Mouse (Mus musculus): ENCODE data around the gene F10. TPM values are rescaled to one million over a fixed set of nuclear protein-coding genes. Genes with fewer than 3 reads are reported as not detected.
"Not testable (repeated sequence)": the region's sequence is repeated elsewhere in the genome, so short reads cannot be mapped to it uniquely, and the experiment has no call there.

The F10 gene
- polyA plus RNA-seq, 1 experiment: 6.0 TPM

DNA sequence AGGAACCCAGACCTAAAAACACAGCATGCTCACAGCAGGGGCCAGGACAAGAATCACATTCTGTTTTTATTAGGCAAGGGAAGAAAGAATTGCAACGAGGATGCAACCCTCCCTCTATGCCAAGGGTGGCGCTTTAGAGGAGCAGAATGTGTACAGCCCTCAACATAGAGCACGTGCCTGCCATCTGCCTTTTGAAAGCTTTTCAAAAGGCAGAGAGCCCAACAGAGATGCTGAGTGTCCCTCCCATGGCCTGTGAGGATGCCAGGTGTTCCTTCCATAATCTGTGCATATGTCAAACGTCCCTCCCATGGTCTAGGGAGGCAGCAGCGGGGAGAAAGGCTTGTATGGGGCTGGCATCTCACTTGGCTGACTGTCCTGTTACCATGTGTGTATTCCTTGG lies 10.5 kb downstream of the F10 start:
- H3K4me3 ChIP-seq (replicated peaks; ENCODE audit: extremely low read depth, low read depth, low read length): no peak overlapping the region
- 53% methylated on average over 5 of the region's 5 CpGs for WGBS
- H3K4me1 ChIP-seq (ENCODE audit: control insufficient read depth, insufficient read depth, low read length): no peaks in the 10 kb centered on the region
- TF ChIP-seq POLR2A (IDR thresholded peaks at IDR 0.05; ENCODE audit: borderline replicate concordance, extremely low read depth, low read depth, low read length): no peak
- no peak for TF ChIP-seq CTCF (IDR thresholded peaks at IDR 0.05; ENCODE audit: insufficient read depth, low read length)
- no peak for DNase-seq

DNA sequence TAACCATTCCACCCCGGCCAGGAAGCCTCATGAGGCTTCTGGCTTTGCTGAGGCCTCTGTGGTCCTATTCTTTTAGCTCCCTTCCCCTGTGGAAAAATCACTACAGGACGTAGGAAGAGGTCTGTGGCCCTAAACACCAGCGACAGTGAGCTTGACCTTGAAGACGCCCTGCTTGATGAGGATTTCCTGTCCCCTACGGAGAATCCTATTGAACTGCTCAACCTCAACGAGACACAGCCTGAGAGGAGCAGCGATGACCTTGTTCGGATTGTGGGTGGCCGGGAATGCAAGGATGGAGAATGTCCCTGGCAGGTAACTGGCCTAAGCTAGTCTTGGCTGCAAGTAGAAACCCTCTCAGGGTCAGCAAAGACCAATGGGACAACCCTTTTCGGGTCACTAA lies 13.4 kb downstream of the F10 start:
- 75% methylated on average over 10 of the region's 10 CpGs for WGBS
- no peak overlapping the region for H3K4me3 ChIP-seq (replicated peaks; ENCODE audit: extremely low read depth, low read depth, low read length)
- no peak for DNase-seq
- no peaks in the 10 kb centered on the region for H3K4me1 ChIP-seq (ENCODE audit: control insufficient read depth, insufficient read depth, low read length)
- TF ChIP-seq POLR2A (IDR thresholded peaks at IDR 0.05; ENCODE audit: borderline replicate concordance, extremely low read depth, low read depth, low read length): no peak
- no peak for TF ChIP-seq CTCF (IDR thresholded peaks at IDR 0.05; ENCODE audit: insufficient read depth, low read length)

DNA sequence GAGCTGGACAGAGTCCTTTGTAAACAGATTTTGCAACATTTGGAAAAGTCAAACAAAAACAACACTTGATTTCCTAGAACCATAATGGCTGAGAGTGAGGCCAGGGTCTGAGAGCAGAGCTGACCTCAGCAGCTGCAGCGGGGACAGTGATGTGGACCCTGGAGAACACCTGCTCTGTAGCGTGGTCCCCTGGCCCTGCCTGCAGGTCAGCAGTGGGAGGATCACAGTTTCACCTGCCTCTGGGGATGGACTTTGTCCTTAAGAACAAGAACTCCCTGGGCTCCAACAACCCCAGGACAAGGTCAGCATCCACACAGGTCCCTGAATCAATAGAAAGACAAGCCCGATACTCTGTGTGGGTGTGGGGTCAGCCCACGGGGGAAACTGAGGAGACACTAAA lies 20.2 kb downstream of the F10 start:
- H3K4me3 ChIP-seq (replicated peaks; ENCODE audit: extremely low read depth, low read depth, low read length): no peak overlapping the region
- WGBS: 82% methylated on average over 4 of the region's 4 CpGs
- peaks cover 2% of the 10 kb centered on the region; the same call in 1 of the 2 replicates for H3K4me1 ChIP-seq (ENCODE audit: control insufficient read depth, insufficient read depth, low read length)
- no peak for TF ChIP-seq POLR2A (IDR thresholded peaks at IDR 0.05; ENCODE audit: borderline replicate concordance, extremely low read depth, low read depth, low read length)
- no peak for TF ChIP-seq CTCF (IDR thresholded peaks at IDR 0.05; ENCODE audit: insufficient read depth, low read length)
- no peak for DNase-seq

DNA sequence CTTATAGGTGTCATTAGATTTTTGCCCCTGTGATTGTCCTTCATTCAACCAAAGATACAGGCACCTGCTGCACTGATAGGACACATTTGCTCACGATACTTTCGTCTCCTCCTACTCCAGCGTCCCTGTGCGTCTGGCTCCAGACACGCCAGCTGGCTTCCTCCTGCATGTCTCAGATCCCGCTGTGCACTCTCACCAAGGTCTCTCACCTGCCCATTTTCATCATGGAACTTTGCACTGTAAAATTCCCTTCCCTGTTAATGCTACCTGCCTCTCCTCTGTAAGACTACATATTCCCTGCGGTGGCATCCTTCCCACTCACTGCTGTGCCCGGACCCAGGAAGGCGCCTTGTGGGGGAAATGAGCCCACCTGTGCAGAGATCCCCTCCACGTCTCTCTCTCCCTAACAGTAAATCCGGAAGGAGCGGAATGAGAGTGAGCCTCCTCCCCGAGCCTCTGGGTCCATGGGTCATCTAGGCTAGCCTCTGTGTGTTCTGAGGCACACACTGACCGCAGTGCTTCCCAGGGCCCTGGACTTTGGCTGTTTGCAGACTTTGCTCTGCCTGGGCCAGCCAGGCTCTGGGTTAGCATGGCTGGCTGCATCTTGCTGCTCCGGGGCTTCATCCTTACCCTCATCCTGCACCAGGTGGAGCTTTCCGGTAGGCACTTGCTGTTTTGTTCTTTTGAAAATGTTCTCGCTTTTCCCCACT lies 23.5 kb downstream of the F10 start, which contains the start of gene Proz:
Gene Proz, plus strand, starts transcription at position 474 of the 710 bp plus-strand sequence.
- H3K4me3 ChIP-seq (replicated peaks; ENCODE audit: extremely low read depth, low read depth, low read length): no peak within 1 kb of the TSS
- H3K4me1 ChIP-seq (ENCODE audit: control insufficient read depth, insufficient read depth, low read length): peaks cover 2% of the 10 kb centered on the region; the same call in 1 of the 2 replicates
- no peak for DNase-seq
- TF ChIP-seq POLR2A (IDR thresholded peaks at IDR 0.05; ENCODE audit: borderline replicate concordance, extremely low read depth, low read depth, low read length): no peak
- TF ChIP-seq CTCF (IDR thresholded peaks at IDR 0.05; ENCODE audit: insufficient read depth, low read length): no peak
- WGBS: 75% methylated on average over 17 of the region's 17 CpGs

DNA sequence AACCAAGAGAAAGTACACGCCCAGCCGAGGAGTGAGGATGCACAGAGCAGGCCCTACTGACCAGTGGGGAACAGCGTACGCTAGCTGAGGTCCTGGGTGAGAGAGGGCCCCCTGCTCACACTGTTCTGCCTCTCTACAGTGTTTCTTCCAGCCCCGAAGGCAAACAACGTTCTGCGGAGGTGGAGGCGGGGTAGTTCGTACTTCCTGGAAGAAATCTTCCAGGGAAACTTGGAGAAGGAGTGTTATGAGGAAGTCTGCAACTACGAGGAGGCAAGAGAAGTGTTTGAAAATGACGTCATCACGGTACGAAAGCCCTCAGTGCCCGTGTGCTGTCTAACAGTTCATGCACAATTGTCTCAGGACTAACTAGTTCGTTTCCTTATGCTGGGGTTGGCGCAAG lies 26.0 kb downstream of the F10 start:
- TF ChIP-seq POLR2A (IDR thresholded peaks at IDR 0.05; ENCODE audit: borderline replicate concordance, extremely low read depth, low read depth, low read length) (no peak), CTCF (IDR thresholded peaks at IDR 0.05; ENCODE audit: insufficient read depth, low read length) (no peak)
- no peak overlapping the region for H3K4me3 ChIP-seq (replicated peaks; ENCODE audit: extremely low read depth, low read depth, low read length)
- no peaks in the 10 kb centered on the region for H3K4me1 ChIP-seq (ENCODE audit: control insufficient read depth, insufficient read depth, low read length)
- peak; percentile 35 for DNase-seq
- 47% methylated on average over 16 of the region's 16 CpGs for WGBS

DNA sequence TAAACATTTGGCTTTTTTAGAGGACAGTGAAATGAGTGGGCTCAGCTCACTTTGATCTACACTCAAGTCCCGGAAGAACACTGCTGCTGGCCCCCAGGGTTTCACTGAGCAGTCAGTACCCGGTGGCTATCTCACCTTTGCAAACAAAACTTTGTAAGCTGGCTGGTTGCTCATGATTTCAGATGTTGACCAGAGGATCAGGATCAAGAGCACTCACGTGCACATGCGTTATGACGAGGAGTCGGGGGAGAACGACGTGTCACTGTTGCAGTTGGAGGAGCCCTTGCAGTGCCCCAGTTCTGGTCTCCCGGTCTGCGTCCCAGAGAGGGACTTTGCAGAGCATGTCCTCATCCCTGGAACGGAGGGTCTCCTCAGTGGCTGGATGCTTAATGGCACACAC lies 36.1 kb downstream of the F10 start:
- DNase-seq: no peak
- Histone ChIP-seq H3K4me1 (ENCODE audit: control insufficient read depth, insufficient read depth, low read length) (no peaks in the 10 kb centered on the region; the same call in 1 of the 2 replicates), H3K4me3 (replicated peaks; ENCODE audit: extremely low read depth, low read depth, low read length) (no peak overlapping the region)
- 78% methylated on average over 11 of the region's 11 CpGs for WGBS
- TF ChIP-seq POLR2A (IDR thresholded peaks at IDR 0.05; ENCODE audit: borderline replicate concordance, extremely low read depth, low read depth, low read length) (0 out of 2 replicates have a peak, but pooled peaks have one; percentile 19), CTCF (IDR thresholded peaks at IDR 0.05; ENCODE audit: insufficient read depth, low read length) (no peak)

DNA sequence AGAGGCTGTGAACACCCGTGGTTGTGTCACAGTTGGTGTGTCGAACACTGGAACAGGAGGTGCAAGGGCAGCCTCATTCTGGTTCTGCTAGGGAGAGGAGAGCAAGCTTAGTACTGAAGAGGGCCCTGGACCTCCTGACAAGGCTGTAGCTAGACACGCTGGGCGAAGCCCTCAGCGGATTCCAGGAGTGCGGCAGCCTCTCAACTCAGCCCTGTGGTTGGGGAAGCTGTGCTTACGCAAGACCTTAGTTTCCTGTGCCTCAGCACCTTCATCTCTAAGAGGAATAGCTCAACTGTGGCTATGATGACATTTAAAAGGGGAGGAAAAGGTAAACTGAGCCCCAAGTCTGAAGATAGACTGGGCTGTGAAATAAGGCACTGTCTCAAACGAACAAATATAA lies 37.9 kb downstream of the F10 start:
- no peak overlapping the region for H3K4me3 ChIP-seq (replicated peaks; ENCODE audit: extremely low read depth, low read depth, low read length)
- TF ChIP-seq CTCF (IDR thresholded peaks at IDR 0.05; ENCODE audit: insufficient read depth, low read length) (no peak), POLR2A (IDR thresholded peaks at IDR 0.05; ENCODE audit: borderline replicate concordance, extremely low read depth, low read depth, low read length) (no peak)
- DNase-seq: peak; percentile 20
- WGBS: 81% methylated on average over 8 of the region's 8 CpGs
- no peaks in the 10 kb centered on the region; the same call in 1 of the 2 replicates for H3K4me1 ChIP-seq (ENCODE audit: control insufficient read depth, insufficient read depth, low read length)

DNA sequence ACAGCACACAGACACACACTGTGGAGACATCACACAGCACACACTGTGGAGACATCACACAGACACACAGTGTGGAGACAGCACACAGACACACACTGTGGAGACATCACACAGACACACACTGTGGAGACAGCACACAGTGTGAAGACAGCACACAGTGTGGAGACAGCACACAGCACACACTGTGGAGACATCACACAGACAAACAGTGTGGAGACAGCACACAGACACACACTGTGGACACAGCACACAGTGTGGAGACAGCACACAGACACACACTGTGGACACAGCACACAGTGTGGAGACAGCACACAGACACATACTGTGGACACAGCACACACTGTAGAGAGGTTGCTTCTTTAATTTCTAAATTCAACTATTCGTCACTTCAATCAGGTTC lies 38.5 kb downstream of the F10 start:
- 93% methylated on average over 1 of the region's 1 CpGs for WGBS
- not testable (repeated sequence) for DNase-seq; H3K4me1 ChIP-seq (ENCODE audit: control insufficient read depth, insufficient read depth, low read length); H3K4me3 ChIP-seq (replicated peaks; ENCODE audit: extremely low read depth, low read depth, low read length)

DNA sequence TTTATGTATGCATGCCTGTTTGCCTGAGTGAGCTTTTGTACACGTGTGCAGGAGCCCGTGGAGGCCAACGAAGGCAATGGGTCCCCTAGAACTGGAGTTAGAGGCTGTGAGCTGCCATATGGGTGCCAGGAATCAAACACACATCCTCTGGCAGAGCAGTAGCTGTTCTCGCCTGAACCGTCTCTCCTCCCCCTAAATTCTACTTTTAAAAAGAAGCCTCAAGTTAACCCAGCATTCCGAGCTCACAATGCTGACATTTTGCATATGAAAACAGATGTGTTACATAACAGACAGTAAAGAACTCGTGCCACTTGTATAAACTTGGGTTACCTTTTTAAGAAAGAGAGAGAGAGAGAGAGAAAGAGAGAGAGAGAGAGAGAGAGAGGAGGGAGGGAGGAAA lies 40.4 kb downstream of the F10 start:
- no peaks in the 10 kb centered on the region; the same call in 1 of the 2 replicates for H3K4me1 ChIP-seq (ENCODE audit: control insufficient read depth, insufficient read depth, low read length)
- TF ChIP-seq POLR2A (IDR thresholded peaks at IDR 0.05; ENCODE audit: borderline replicate concordance, extremely low read depth, low read depth, low read length) (no peak), CTCF (IDR thresholded peaks at IDR 0.05; ENCODE audit: insufficient read depth, low read length) (no peak)
- WGBS: 88% methylated on average over 7 of the region's 7 CpGs
- H3K4me3 ChIP-seq (replicated peaks; ENCODE audit: extremely low read depth, low read depth, low read length): no peak overlapping the region
- DNase-seq: no peak

DNA sequence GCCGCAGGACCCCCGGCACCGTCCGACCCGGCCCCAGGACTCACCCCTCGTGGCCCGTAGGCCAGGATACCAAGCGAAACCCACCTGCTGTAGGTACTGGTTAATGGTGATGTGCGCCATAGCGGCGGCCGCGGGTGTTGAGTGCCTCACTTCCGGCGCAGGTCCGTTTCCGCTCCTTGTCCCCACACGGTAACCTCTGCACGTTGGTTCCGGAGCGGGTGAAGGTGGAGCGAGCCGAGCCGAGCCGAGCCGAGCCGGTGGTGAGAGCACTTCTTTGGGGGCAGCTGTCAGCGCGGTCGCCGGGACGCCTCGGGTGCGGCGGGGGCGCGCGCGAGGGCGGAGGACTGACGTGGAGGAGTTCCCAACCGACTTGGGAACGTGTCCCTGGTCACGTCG lies 67.6 kb downstream of the F10 start:
- TF ChIP-seq POLR2A (IDR thresholded peaks at IDR 0.05; ENCODE audit: borderline replicate concordance, extremely low read depth, low read depth, low read length): peak; percentile 83; the same call in 1 of the 2 replicates
- TF ChIP-seq CTCF (IDR thresholded peaks at IDR 0.05; ENCODE audit: insufficient read depth, low read length): no peak

More for the DNA sequence above, 67.6 kb downstream of the F10 start:
- Histone ChIP-seq H3K4me1 (ENCODE audit: control insufficient read depth, insufficient read depth, low read length) (peaks cover 3% of the 10 kb centered on the region), H3K4me3 (replicated peaks; ENCODE audit: extremely low read depth, low read depth, low read length) (peak overlapping the region; percentile 90)
- WGBS: under 1% methylated on average over 45 of the region's 45 CpGs
- DNase-seq: peak; percentile 90

Measured in lung, adult 2 months (tissue).